Mouse (Mus musculus) stomach, embryonic 15.5 days (tissue): ENCODE results near the gene Trabd2b. TPM values are rescaled to one million over a fixed set of nuclear protein-coding genes. Genes with fewer than 3 reads are reported as not detected.

Source experiments
- ATAC-seq: fragments of 200-750 bp; cut with Nextera tagmentation; 2 replicates; pipeline ENCODE4 v1.8.0; 2017; ENCODE audit warnings: low read depth, moderate number of reproducible peaks, moderate TSS enrichment; ENCODE audit not compliant: insufficient read depth, low FRiP score
- H3K27ac ChIP-seq: fragments of 300-500 bp; sonication (generic); 2 replicates; pipeline ENCODE4 v1.5.1; 2015; ENCODE audit warnings: mild to moderate bottlenecking, inconsistent platforms
- H3K27me3 ChIP-seq: fragments of 300-500 bp; sonication (generic); replicated peaks from 2 replicates; pipeline ENCODE4 v1.6.1; 2015; ENCODE audit warnings: inconsistent platforms
- H3K36me3 ChIP-seq: fragments of 300-500 bp; sonication (generic); 2 replicates; pipeline ENCODE4 v1.6.1; 2015; ENCODE audit warnings: inconsistent platforms
- H3K4me1 ChIP-seq: fragments of 300-500 bp; sonication (generic); 2 replicates; pipeline ENCODE4 v1.6.1; 2015; ENCODE audit warnings: inconsistent platforms
- H3K4me2 ChIP-seq: fragments of 300-500 bp; sonication (generic); 2 replicates; pipeline ENCODE4 v1.6.1; 2015; ENCODE audit warnings: mild to moderate bottlenecking, inconsistent platforms
- H3K4me3 ChIP-seq: fragments of 300-500 bp; sonication (generic); replicated peaks from 2 replicates; pipeline ENCODE4 v1.5.1; 2015; ENCODE audit warnings: inconsistent platforms
- H3K9ac ChIP-seq: fragments of 300-500 bp; sonication (generic); 2 replicates; pipeline ENCODE4 v1.6.1; 2015; ENCODE audit warnings: inconsistent platforms
- H3K9me3 ChIP-seq: fragments of 300-500 bp; sonication (generic); 2 replicates; pipeline ENCODE4 v1.6.1; 2016; ENCODE audit warnings: inconsistent platforms
- WGBS: fragments of 180-500 bp; shearing (Covaris S2); methylation state at CpG from one replicate; pipeline ENCODE4 v1.1.7; 2015; 5-methylcytosine and 5-hydroxymethylcytosine counted together
- polyA plus RNA-seq: library from polyadenylated mRNA; unstranded; fragments of >200 nt; fragmentation: Nextera tagmentation; extraction: Ambion mirVana; gene quantifications from 2 replicates; pipeline ENCODE4 v1.2.1, GENCODE M21; 2015

Gene Trabd2b
- polyA plus RNA-seq, result 0.64 and 0.86 TPM in 2 replicates

DNA sequence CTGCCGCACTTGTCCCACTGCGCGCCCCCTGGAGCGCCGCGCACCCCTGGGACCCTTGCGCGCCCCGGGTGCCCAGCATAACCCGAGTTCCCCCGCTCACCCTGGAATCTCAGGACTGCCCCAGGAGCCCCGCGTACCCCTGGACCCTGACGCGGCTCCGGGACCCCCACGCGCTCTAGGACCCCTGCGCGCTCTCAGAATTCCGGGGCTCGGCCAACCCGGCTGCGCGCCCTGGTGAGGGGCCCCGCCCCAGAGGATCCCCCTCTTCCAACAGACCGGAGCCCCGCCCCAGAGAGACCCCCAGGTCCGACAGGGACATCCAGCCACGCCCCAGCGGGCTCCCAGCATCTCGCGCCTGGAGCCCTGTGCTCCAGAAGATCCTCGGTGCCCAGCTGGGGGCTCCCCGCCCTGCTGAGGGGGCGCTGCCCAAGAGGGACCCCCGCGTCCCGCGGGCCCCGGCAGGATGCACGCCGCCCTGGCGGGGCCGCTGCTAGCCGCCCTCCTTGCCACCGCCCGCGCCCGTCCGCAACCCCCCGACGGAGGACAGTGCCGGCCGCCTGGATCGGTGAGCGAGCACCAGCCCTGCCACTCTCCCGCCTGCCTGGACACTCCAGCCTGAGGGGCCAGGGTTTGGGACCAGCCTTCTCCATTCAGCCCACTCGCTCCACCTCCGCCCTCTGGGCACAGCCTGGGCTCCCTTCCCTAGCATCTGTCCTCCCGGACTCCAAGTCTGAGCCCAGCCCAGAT, at the start of gene Trabd2b:
Gene Trabd2b (plus strand): TSS at position 370 of the 747 bp plus-strand sequence.
- peak within 1 kb of the TSS; percentile 86 for H3K27ac ChIP-seq
- H3K9me3 ChIP-seq, result no peaks in the 10 kb centered on the region
- H3K4me3 ChIP-seq, result peak within 1 kb of the TSS; percentile 65
- H3K9ac ChIP-seq, result peak within 1 kb of the TSS; percentile 47
- 2% methylated on average over 60 of the region's 61 CpGs for WGBS
- H3K4me2 ChIP-seq, result peak within 1 kb of the TSS; percentile 98
- peak; percentile 48 for ATAC-seq
- peaks cover 16% of the 10 kb centered on the region for H3K27me3 ChIP-seq
- H3K36me3 ChIP-seq, result no peaks in the 10 kb centered on the region
- H3K4me1 ChIP-seq, result peaks cover 6% of the 10 kb centered on the region; the same call in 1 of the 2 replicates

GRCm38 (mm10) chr4:114357420-114357819, 49.1 kb upstream of the Trabd2b start:
- no peak for ATAC-seq
- H3K4me3 ChIP-seq, result no peak overlapping the region
- H3K27ac ChIP-seq, result no peak overlapping the region
- WGBS, result 21% methylated on average over 4 of the region's 4 CpGs
- no peaks in the 10 kb centered on the region for H3K27me3 ChIP-seq
- H3K4me1 ChIP-seq, result no peaks in the 10 kb centered on the region
- H3K4me2 ChIP-seq, result no peak overlapping the region
- no peaks in the 10 kb centered on the region for H3K36me3 ChIP-seq
- no peak overlapping the region for H3K9ac ChIP-seq
- H3K9me3 ChIP-seq, result no peaks in the 10 kb centered on the region

DNA sequence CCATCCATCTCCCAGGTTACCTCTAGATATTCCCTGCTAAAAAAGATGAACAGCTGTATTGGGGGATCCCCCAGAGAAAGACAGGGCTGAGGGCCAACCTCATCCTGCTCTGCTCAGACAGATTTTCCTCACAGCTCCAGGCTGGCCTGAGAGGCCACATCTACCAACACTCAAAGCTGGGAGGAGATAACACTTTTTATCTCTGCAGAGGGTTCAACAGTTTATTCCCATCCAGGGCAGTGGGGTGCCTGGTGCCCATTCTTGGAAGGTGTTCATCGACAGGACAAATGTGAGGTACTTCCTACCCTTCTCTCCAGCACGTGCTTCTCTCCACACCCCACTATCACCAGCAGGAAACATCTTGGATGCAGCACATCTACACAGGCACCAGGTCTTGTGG, 47.6 kb upstream of the Trabd2b start:
- no peak overlapping the region for H3K9ac ChIP-seq
- ATAC-seq, result no peak
- H3K9me3 ChIP-seq, result no peaks in the 10 kb centered on the region
- no peaks in the 10 kb centered on the region for H3K4me1 ChIP-seq
- H3K27me3 ChIP-seq, result no peaks in the 10 kb centered on the region
- no peak overlapping the region for H3K27ac ChIP-seq
- no peak overlapping the region for H3K4me3 ChIP-seq
- no peak overlapping the region for H3K4me2 ChIP-seq
- WGBS, result 64% methylated on average over 2 of the region's 2 CpGs
- H3K36me3 ChIP-seq, result no peaks in the 10 kb centered on the region

GRCm38 (mm10) chr4:114359818-114360217, 46.7 kb upstream of the Trabd2b start:
- Histone ChIP-seq H3K27me3 (no peaks in the 10 kb centered on the region), H3K36me3 (no peaks in the 10 kb centered on the region), H3K9me3 (no peaks in the 10 kb centered on the region), H3K27ac (no peak overlapping the region), H3K4me1 (no peaks in the 10 kb centered on the region), H3K4me3 (no peak overlapping the region), H3K4me2 (no peak overlapping the region), H3K9ac (no peak overlapping the region)
- no peak for ATAC-seq
- WGBS, result 85% methylated on average over 1 of the region's 1 CpGs

DNA sequence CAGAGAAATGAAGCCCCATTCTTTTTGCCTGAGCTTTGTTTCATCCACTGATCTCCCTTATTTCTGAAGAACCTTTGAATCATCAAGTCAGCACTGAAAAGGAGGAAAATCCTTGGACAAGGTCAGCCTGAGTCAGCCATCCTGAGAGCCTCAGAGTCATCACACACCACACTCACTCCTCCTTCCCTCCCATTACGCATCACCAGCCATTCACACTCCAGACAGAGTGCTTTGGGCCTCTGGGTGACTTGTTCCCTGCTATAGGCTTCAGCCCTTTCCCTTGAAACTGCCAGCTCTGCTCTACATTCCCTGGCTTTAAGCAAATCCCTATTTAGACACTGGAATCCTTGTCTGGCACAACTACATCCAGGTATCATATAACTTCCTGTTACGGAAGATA, 45.2 kb upstream of the Trabd2b start:
- H3K9ac ChIP-seq, result no peak overlapping the region
- no peak overlapping the region for H3K4me2 ChIP-seq
- H3K4me1 ChIP-seq, result no peaks in the 10 kb centered on the region
- no peak overlapping the region for H3K27ac ChIP-seq
- no peak overlapping the region for H3K4me3 ChIP-seq
- H3K9me3 ChIP-seq, result no peaks in the 10 kb centered on the region
- ATAC-seq, result no peak
- WGBS, result 81% methylated on average over 2 of the region's 2 CpGs
- H3K36me3 ChIP-seq, result no peaks in the 10 kb centered on the region
- no peaks in the 10 kb centered on the region for H3K27me3 ChIP-seq

- 54% methylated on average over 4 of the region's 4 CpGs for WGBS
- H3K9me3 ChIP-seq, result no peaks in the 10 kb centered on the region
- H3K27ac ChIP-seq, result no peak overlapping the region
- H3K4me2 ChIP-seq, result no peak overlapping the region
- H3K4me3 ChIP-seq, result no peak overlapping the region
- H3K4me1 ChIP-seq, result 0 out of 2 replicates have a peak, but pooled peaks cover 7% of the 10 kb centered on the region
- ATAC-seq, result no peak
- no peak overlapping the region for H3K9ac ChIP-seq
- H3K27me3 ChIP-seq, result no peaks in the 10 kb centered on the region
- no peaks in the 10 kb centered on the region for H3K36me3 ChIP-seq
Measured at GRCm38 (mm10) chr4:114365000-114365399, 41.5 kb upstream of the Trabd2b start.

- no peaks in the 10 kb centered on the region for H3K27me3 ChIP-seq
- H3K4me2 ChIP-seq, result no peak overlapping the region
- no peaks in the 10 kb centered on the region for H3K36me3 ChIP-seq
- no peak for ATAC-seq
- H3K9ac ChIP-seq, result no peak overlapping the region
- no peaks in the 10 kb centered on the region for H3K9me3 ChIP-seq
- 0 out of 2 replicates have a peak, but pooled peaks cover 7% of the 10 kb centered on the region for H3K4me1 ChIP-seq
- no peak overlapping the region for H3K4me3 ChIP-seq
- H3K27ac ChIP-seq, result no peak overlapping the region
Measured at GRCm38 (mm10) chr4:114365595-114365994, 40.9 kb upstream of the Trabd2b start.

DNA sequence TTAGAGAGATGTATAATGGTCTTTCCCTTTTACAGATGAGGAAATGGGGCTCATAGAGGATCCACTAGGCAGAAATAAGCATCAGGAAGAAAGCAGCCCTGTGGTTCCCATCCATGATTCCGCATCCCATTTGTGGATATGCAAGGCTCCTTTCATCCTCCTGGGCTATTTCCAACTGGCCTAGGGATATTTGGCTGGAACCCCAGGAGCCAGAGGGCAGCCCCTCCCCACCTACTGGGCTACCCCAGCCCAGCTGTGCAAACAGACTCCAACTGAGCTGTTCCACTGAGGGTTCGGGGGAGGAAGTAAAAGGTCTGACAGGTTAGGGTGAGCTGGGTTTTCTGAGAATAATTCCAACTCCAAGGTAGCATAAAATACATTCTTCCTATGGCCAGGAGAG, 39.5 kb upstream of the Trabd2b start:
- H3K9me3 ChIP-seq, result no peaks in the 10 kb centered on the region
- H3K4me3 ChIP-seq, result no peak overlapping the region
- no peak overlapping the region for H3K27ac ChIP-seq
- H3K36me3 ChIP-seq, result no peaks in the 10 kb centered on the region
- 64% methylated on average over 2 of the region's 2 CpGs for WGBS
- H3K27me3 ChIP-seq, result no peaks in the 10 kb centered on the region
- H3K9ac ChIP-seq, result no peak overlapping the region
- H3K4me1 ChIP-seq, result 0 out of 2 replicates have a peak, but pooled peaks cover 7% of the 10 kb centered on the region
- no peak for ATAC-seq
- H3K4me2 ChIP-seq, result no peak overlapping the region

DNA sequence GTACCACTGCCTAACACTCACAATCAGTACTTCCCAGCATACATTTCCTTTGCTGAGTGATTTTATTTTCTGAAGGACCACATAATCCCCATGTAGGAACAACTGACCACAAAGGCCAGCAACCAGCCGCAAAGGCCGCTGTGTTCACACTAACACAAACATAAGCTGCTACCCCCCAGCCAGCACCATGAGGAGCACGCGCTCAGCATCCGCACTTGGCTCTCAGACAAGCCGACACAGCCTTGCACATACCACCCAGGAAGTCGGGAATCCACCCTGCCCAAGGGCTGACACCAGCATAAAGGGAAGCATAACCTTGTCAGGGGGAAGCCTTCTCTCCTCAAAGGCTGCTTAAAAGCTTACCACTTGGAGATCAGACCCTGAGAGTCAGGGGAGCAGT, 38.7 kb upstream of the Trabd2b start:
- no peaks in the 10 kb centered on the region for H3K9me3 ChIP-seq
- H3K9ac ChIP-seq, result no peak overlapping the region
- peak; percentile 56; the same call in 1 of the 2 replicates for ATAC-seq
- no peaks in the 10 kb centered on the region for H3K36me3 ChIP-seq
- WGBS, result 26% methylated on average over 7 of the region's 7 CpGs
- H3K27me3 ChIP-seq, result no peaks in the 10 kb centered on the region
- H3K27ac ChIP-seq, result no peak overlapping the region
- 0 out of 2 replicates have a peak, but pooled peaks cover 7% of the 10 kb centered on the region for H3K4me1 ChIP-seq
- no peak overlapping the region for H3K4me2 ChIP-seq
- no peak overlapping the region for H3K4me3 ChIP-seq

DNA sequence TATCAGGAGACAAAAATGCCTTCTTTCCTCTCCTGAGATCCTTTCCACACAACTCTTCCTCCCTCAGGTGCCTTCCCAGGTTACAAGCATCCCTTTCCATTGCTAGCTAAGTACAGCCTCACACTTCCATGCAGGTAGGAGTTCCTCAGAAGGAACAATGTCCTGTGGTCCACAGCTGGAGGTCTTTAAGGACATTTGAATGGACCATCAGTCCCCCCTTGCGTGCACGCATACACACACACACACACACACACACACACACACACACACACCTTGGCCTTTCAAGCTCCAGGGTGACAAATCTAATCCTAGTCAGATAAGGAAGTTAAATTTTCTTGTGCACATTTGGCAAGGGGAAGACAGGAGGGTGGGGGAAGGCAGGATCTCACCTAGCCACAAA, 36.9 kb upstream of the Trabd2b start:
- no peak overlapping the region for H3K4me2 ChIP-seq
- no peak overlapping the region for H3K27ac ChIP-seq
- no peak for ATAC-seq
- H3K9me3 ChIP-seq, result no peaks in the 10 kb centered on the region
- no peak overlapping the region for H3K9ac ChIP-seq
- WGBS, result 46% methylated on average over 2 of the region's 2 CpGs
- no peak overlapping the region for H3K4me3 ChIP-seq
- H3K27me3 ChIP-seq, result no peaks in the 10 kb centered on the region
- H3K4me1 ChIP-seq, result 0 out of 2 replicates have a peak, but pooled peaks cover 7% of the 10 kb centered on the region
- no peaks in the 10 kb centered on the region for H3K36me3 ChIP-seq

- 0 out of 2 replicates have a peak, but pooled peaks cover 7% of the 10 kb centered on the region for H3K4me1 ChIP-seq
- H3K4me3 ChIP-seq, result no peak overlapping the region
- no peaks in the 10 kb centered on the region for H3K27me3 ChIP-seq
- no peak overlapping the region for H3K27ac ChIP-seq
- H3K36me3 ChIP-seq, result no peaks in the 10 kb centered on the region
- no peak overlapping the region for H3K9ac ChIP-seq
- no peak for ATAC-seq
- H3K4me2 ChIP-seq, result no peak overlapping the region
- no peaks in the 10 kb centered on the region for H3K9me3 ChIP-seq
Measured at GRCm38 (mm10) chr4:114370935-114371715, 35.4 kb upstream of the Trabd2b start.

DNA sequence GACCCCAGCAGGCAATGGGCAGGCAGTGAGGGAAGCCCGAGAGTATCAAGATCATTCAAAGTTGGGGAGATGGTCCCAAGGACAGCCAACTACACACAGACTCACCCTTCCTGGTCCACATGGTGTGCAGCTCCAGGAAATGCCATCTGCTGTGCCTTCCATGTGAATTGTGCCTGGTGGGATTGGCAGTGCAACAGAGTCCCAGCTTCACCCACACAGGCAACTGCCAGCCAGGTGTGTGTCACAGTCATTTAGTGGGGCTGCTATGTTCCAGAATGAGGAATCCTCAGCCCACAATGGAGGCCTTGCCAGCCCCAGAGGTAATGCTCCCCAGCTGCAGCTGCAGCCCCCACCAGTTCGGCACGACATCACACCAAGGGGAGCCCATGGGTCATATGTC, 33.8 kb upstream of the Trabd2b start:
- no peak overlapping the region for H3K4me3 ChIP-seq
- H3K9ac ChIP-seq, result no peak overlapping the region
- no peak overlapping the region for H3K4me2 ChIP-seq
- WGBS, result 87% methylated on average over 3 of the region's 3 CpGs
- H3K4me1 ChIP-seq, result no peaks in the 10 kb centered on the region
- no peaks in the 10 kb centered on the region for H3K36me3 ChIP-seq
- ATAC-seq, result no peak
- H3K9me3 ChIP-seq, result no peaks in the 10 kb centered on the region
- H3K27ac ChIP-seq, result no peak overlapping the region
- no peaks in the 10 kb centered on the region for H3K27me3 ChIP-seq
